20 mouse cellular contexts compared by ENCODE assay signal in the genomic region with DNA sequence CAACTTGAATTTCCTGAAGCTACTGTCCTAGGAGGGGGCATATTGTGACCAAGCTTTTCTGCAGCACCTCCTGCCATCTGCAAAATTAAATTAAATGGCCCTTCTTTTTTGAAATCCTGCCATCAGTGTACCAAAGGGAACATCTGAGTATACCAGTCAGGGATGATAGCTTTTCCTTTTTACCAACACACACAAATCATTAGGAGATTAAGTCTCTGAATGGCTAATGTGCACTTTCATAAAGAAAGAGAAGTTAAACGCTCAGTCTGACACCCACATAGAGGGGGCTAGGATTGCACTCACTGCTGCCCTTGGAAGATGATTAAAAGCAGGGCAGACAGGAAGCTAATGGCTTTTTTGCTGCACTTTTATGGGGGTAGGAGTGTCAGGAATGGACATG.
A peak's percentile ranks its signal among the peaks of the same experiment; 100 is the strongest.
DNase-seq lines count a peak whose midpoint lies in the region; ATAC-seq lines count a peak whose summit lies in the region.
"Had no signal": no experiment of that assay in that cellular context is flagged by ENCODE, and none has a peak within 500 bp of the region (broad histone marks: within the 10 kb centered on the region; RNA-seq: fewer than 3 reads in every experiment).

No protein-coding gene starts in this region.

- no peak overlapping the region for H3K27ac ChIP-seq in forebrain, embryonic 13.5 days
- H3K27ac ChIP-seq in forebrain, embryonic 10.5 days: no peak overlapping the region
- no peak overlapping the region for H3K27ac ChIP-seq in forebrain, embryonic 16.5 days (ENCODE audit: low read length)
- no peak overlapping the region for H3K27ac ChIP-seq in neural tube, embryonic 14.5 days (ENCODE audit: low read depth, low read length)

- no peak overlapping the region for H3K9ac ChIP-seq in forebrain, embryonic 13.5 days
- no peak overlapping the region for H3K9ac ChIP-seq in forebrain, embryonic 16.5 days (replicated peaks; ENCODE audit: low read depth, low read length)
- H3K9ac ChIP-seq in neural tube, embryonic 14.5 days (replicated peaks; ENCODE audit: low read depth, low read length): no peak overlapping the region

- H3K4me2 ChIP-seq in forebrain, embryonic 13.5 days: no peak overlapping the region
- no peak overlapping the region for H3K4me2 ChIP-seq in forebrain, embryonic 16.5 days (ENCODE audit: low read length)
- H3K4me2 ChIP-seq in neural tube, embryonic 14.5 days (ENCODE audit: low read depth, low read length): no peak overlapping the region
- H3K4me2 ChIP-seq: heart, embryonic 11.5 days had no signal

- H3K36me3 ChIP-seq in forebrain, embryonic 13.5 days (ENCODE audit: poor library complexity, severe bottlenecking): no peaks in the 10 kb centered on the region
- H3K36me3 ChIP-seq in forebrain, embryonic 10.5 days (replicated peaks): 0 out of 2 replicates have a peak, but pooled peaks cover 4% of the 10 kb centered on the region
- peaks cover 10% of the 10 kb centered on the region for H3K36me3 ChIP-seq in megakaryocyte, embryonic 14.5 days (replicated peaks; ENCODE audit: low read length)
- no peaks in the 10 kb centered on the region for H3K36me3 ChIP-seq in forebrain, embryonic 16.5 days (ENCODE audit: control insufficient read depth, insufficient read depth)
- no peaks in the 10 kb centered on the region for H3K36me3 ChIP-seq in neural tube, embryonic 14.5 days (ENCODE audit: control insufficient read depth, insufficient read depth, low read length)

- peaks cover 20% of the 10 kb centered on the region for H3K4me1 ChIP-seq in forebrain, embryonic 13.5 days
- H3K4me1 ChIP-seq in forebrain, embryonic 10.5 days: peaks cover 24% of the 10 kb centered on the region
- H3K4me1 ChIP-seq in megakaryocyte, embryonic 14.5 days: peaks cover 66% of the 10 kb centered on the region
- H3K4me1 ChIP-seq in forebrain, embryonic 16.5 days (replicated peaks; ENCODE audit: control insufficient read depth, insufficient read depth, low read length): peaks cover 16% of the 10 kb centered on the region
- peaks cover 9% of the 10 kb centered on the region; the same call in 1 of the 2 replicates for H3K4me1 ChIP-seq in neural tube, embryonic 14.5 days (ENCODE audit: control insufficient read depth, insufficient read depth, low read length)

- DNase-seq in forebrain, embryonic 10.5 days (ENCODE audit: extremely low spot score, low spot score): no peak
- no peak for DNase-seq in right cerebral cortex, adult 18-20 months
- DNase-seq: adrenal gland, postnatal 25 days; cerebellum, adult 18-20 months; cerebellum, postnatal 25 days; gastrocnemius, postnatal 14 days; heart, adult 11 months; kidney, adult 2 months; kidney, postnatal 14 days; layer of hippocampus, postnatal 36 days; lung, postnatal 4 days; right cerebral cortex, postnatal 4 days; thymus, postnatal 14 days had no signal

- WGBS in forebrain, embryonic 13.5 days: 13% methylated on average over 1 of the region's 1 CpGs
- WGBS in forebrain, embryonic 10.5 days: 45% methylated on average over 1 of the region's 1 CpGs
- WGBS in forebrain, embryonic 16.5 days: 7% methylated on average over 1 of the region's 1 CpGs
- WGBS in neural tube, embryonic 14.5 days: 16% methylated on average over 1 of the region's 1 CpGs

- no peaks in the 10 kb centered on the region for H3K9me3 ChIP-seq in forebrain, embryonic 13.5 days (replicated peaks)
- no peaks in the 10 kb centered on the region for H3K9me3 ChIP-seq in forebrain, embryonic 10.5 days
- H3K9me3 ChIP-seq in megakaryocyte, embryonic 14.5 days: no peaks in the 10 kb centered on the region
- no peaks in the 10 kb centered on the region for H3K9me3 ChIP-seq in forebrain, embryonic 16.5 days (ENCODE audit: control insufficient read depth, low read length)
- H3K9me3 ChIP-seq in neural tube, embryonic 14.5 days (ENCODE audit: control insufficient read depth, low read length): no peaks in the 10 kb centered on the region

- peak; percentile 65 for ATAC-seq in forebrain, embryonic 13.5 days
- no peak for ATAC-seq in megakaryocyte, adult 5-6 weeks (ENCODE audit: poor library complexity, severe bottlenecking)
- peak; percentile 45; the same call in 1 of the 2 replicates for ATAC-seq in forebrain, embryonic 16.5 days
- peak; percentile 46; the same call in 1 of the 2 replicates for ATAC-seq in neural tube, embryonic 14.5 days (ENCODE audit: low read depth)
- ATAC-seq: CD4-positive, CD25-positive, alpha-beta regulatory T cell, adult 4 months had no signal

- H3K27me3 ChIP-seq in forebrain, embryonic 13.5 days: no peaks in the 10 kb centered on the region
- H3K27me3 ChIP-seq in forebrain, embryonic 10.5 days (ENCODE audit: poor library complexity, severe bottlenecking): no peaks in the 10 kb centered on the region
- H3K27me3 ChIP-seq in megakaryocyte, embryonic 14.5 days (replicated peaks): no peaks in the 10 kb centered on the region
- H3K27me3 ChIP-seq in forebrain, embryonic 16.5 days (replicated peaks; ENCODE audit: control insufficient read depth, insufficient read depth, low read length): no peaks in the 10 kb centered on the region
- no peaks in the 10 kb centered on the region for H3K27me3 ChIP-seq in neural tube, embryonic 14.5 days (ENCODE audit: control insufficient read depth, insufficient read depth, low read length)

- H3K4me3 ChIP-seq in forebrain, embryonic 13.5 days: no peak overlapping the region
- H3K4me3 ChIP-seq in forebrain, embryonic 10.5 days: no peak overlapping the region
- H3K4me3 ChIP-seq in megakaryocyte, embryonic 14.5 days (replicated peaks): peak overlapping the region; percentile 38
- H3K4me3 ChIP-seq in forebrain, embryonic 16.5 days (replicated peaks; ENCODE audit: low read length): no peak overlapping the region
- no peak overlapping the region for H3K4me3 ChIP-seq in neural tube, embryonic 14.5 days (ENCODE audit: low read depth, low read length)
